Mouse (Mus musculus): ENCODE results near the gene Gm48552. TPM values are rescaled to one million over a fixed set of nuclear protein-coding genes. Genes with fewer than 3 reads are reported as not detected.

The Gm48552 gene
- polyA plus RNA-seq, 1 experiment, result 6.8 TPM

- Histone ChIP-seq H3K27ac (ENCODE audit: insufficient read depth, low read length) (no peak overlapping the region), H3K4me3 (ENCODE audit: insufficient read depth, low read length) (no peak overlapping the region), H3K4me1 (ENCODE audit: control insufficient read depth, insufficient read depth, low read length) (peaks cover 20% of the 10 kb centered on the region)
- TF ChIP-seq CTCF (IDR thresholded peaks at IDR 0.05; ENCODE audit: extremely low read depth, insufficient read depth, low read length) (no peak), POLR2A (IDR thresholded peaks at IDR 0.05; ENCODE audit: extremely low read depth, insufficient read depth, low read length) (no peak)
These were observed 20.5 kb downstream of the Gm48552 start for GRCm38 (mm10) chr10:81409330-81409729.

- Histone ChIP-seq H3K4me3 (ENCODE audit: insufficient read depth, low read length) (no peak overlapping the region), H3K4me1 (ENCODE audit: control insufficient read depth, insufficient read depth, low read length) (peaks cover 24% of the 10 kb centered on the region), H3K27ac (ENCODE audit: insufficient read depth, low read length) (peak overlapping the region; percentile 45)
- no peak for TF ChIP-seq POLR2A (IDR thresholded peaks at IDR 0.05; ENCODE audit: extremely low read depth, insufficient read depth, low read length)
These were observed 21.5 kb downstream of the Gm48552 start for GRCm38 (mm10) chr10:81410350-81410749.

- H3K27ac ChIP-seq (ENCODE audit: insufficient read depth, low read length), result peak overlapping the region; percentile 45
- H3K4me3 ChIP-seq (ENCODE audit: insufficient read depth, low read length), result no peak overlapping the region
- H3K4me1 ChIP-seq (ENCODE audit: control insufficient read depth, insufficient read depth, low read length), result peaks cover 28% of the 10 kb centered on the region
- TF ChIP-seq POLR2A (IDR thresholded peaks at IDR 0.05; ENCODE audit: extremely low read depth, insufficient read depth, low read length) (no peak), CTCF (IDR thresholded peaks at IDR 0.05; ENCODE audit: extremely low read depth, insufficient read depth, low read length) (no peak)
These were observed 22.2 kb downstream of the Gm48552 start for GRCm38 (mm10) chr10:81410981-81411380.

GRCm38 (mm10) chr10:81411471-81412400 lies 22.9 kb downstream of the Gm48552 start:
- Histone ChIP-seq H3K27ac (ENCODE audit: insufficient read depth, low read length) (peak overlapping the region; percentile 98), H3K4me1 (ENCODE audit: control insufficient read depth, insufficient read depth, low read length) (peaks cover 28% of the 10 kb centered on the region), H3K4me3 (ENCODE audit: insufficient read depth, low read length) (no peak overlapping the region)
- TF ChIP-seq POLR2A (IDR thresholded peaks at IDR 0.05; ENCODE audit: extremely low read depth, insufficient read depth, low read length) (no peak), CTCF (IDR thresholded peaks at IDR 0.05; ENCODE audit: extremely low read depth, insufficient read depth, low read length) (no peak)

- Histone ChIP-seq H3K4me3 (ENCODE audit: insufficient read depth, low read length) (no peak overlapping the region), H3K27ac (ENCODE audit: insufficient read depth, low read length) (peak overlapping the region; percentile 98), H3K4me1 (ENCODE audit: control insufficient read depth, insufficient read depth, low read length) (peaks cover 27% of the 10 kb centered on the region)
- TF ChIP-seq CTCF (IDR thresholded peaks at IDR 0.05; ENCODE audit: extremely low read depth, insufficient read depth, low read length) (no peak), POLR2A (IDR thresholded peaks at IDR 0.05; ENCODE audit: extremely low read depth, insufficient read depth, low read length) (no peak)
These were observed 23.9 kb downstream of the Gm48552 start for GRCm38 (mm10) chr10:81412586-81413309.

GRCm38 (mm10) chr10:81413310-81414261 lies 24.8 kb downstream of the Gm48552 start:
- peak overlapping the region; percentile 16; the same call in 1 of the 2 replicates for H3K4me3 ChIP-seq (ENCODE audit: insufficient read depth, low read length)
- peaks cover 25% of the 10 kb centered on the region for H3K4me1 ChIP-seq (ENCODE audit: control insufficient read depth, insufficient read depth, low read length)
- TF ChIP-seq POLR2A (IDR thresholded peaks at IDR 0.05; ENCODE audit: extremely low read depth, insufficient read depth, low read length) (peak; percentile 20; the same call in 1 of the 2 replicates), CTCF (IDR thresholded peaks at IDR 0.05; ENCODE audit: extremely low read depth, insufficient read depth, low read length) (no peak)
- peak overlapping the region; percentile 98 for H3K27ac ChIP-seq (ENCODE audit: insufficient read depth, low read length)

- no peak overlapping the region for H3K4me3 ChIP-seq (ENCODE audit: insufficient read depth, low read length)
- peaks cover 27% of the 10 kb centered on the region for H3K4me1 ChIP-seq (ENCODE audit: control insufficient read depth, insufficient read depth, low read length)
- TF ChIP-seq POLR2A (IDR thresholded peaks at IDR 0.05; ENCODE audit: extremely low read depth, insufficient read depth, low read length) (no peak), CTCF (IDR thresholded peaks at IDR 0.05; ENCODE audit: extremely low read depth, insufficient read depth, low read length) (no peak)
- peak overlapping the region; percentile 98 for H3K27ac ChIP-seq (ENCODE audit: insufficient read depth, low read length)
These were observed 25.9 kb downstream of the Gm48552 start for GRCm38 (mm10) chr10:81414682-81415081.

GRCm38 (mm10) chr10:81415146-81415545 lies 26.3 kb downstream of the Gm48552 start:
- no peak overlapping the region for H3K4me3 ChIP-seq (ENCODE audit: insufficient read depth, low read length)
- H3K27ac ChIP-seq (ENCODE audit: insufficient read depth, low read length), result peak overlapping the region; percentile 90
- TF ChIP-seq CTCF (IDR thresholded peaks at IDR 0.05; ENCODE audit: extremely low read depth, insufficient read depth, low read length), result no peak
- no peak for TF ChIP-seq POLR2A (IDR thresholded peaks at IDR 0.05; ENCODE audit: extremely low read depth, insufficient read depth, low read length)
- H3K4me1 ChIP-seq (ENCODE audit: control insufficient read depth, insufficient read depth, low read length), result peaks cover 27% of the 10 kb centered on the region

Data from cortical plate, adult 2 months (tissue).